Mouse (Mus musculus) layer of hippocampus, adult 11-12 months (tissue): ENCODE results near the gene Kif21b.

Experiments
- DNase-seq: peaks from one replicate; pipeline ENCODE4 v3.0.0; 2022; ENCODE audit warnings: low spot score

The Kif21b gene

DNA sequence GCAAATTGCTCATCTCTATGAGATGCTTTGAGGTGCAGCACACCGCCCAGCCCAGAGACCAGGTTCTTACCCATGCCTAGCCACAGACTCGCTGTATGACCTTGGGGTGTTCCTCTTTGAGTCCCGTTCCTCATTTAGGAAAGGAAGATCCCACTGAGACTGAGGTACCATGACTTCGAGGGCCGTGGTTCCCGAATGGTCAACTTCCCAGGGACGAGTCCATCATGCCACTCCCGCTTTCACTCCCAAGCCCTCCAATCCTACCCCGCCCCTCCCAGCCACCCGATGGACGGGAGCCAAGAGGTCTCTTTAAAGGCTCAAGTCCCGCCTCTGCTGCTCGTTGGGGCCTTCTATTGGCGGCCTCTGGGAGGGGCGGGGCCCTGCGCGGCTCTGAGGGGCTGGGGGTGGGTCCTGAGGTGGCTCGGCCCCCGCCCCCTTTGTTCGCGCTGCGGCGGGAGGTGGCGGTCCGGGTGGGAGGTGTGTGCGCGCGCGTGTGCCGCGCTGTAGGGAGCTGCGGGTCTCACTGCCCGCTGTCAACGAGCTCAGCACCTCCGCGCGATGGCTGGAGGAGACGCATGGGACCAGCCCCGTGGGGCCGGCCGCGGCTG is at the start of gene Kif21b:
Kif21b (plus strand) TSS at position 439 of the 608 bp plus-strand sequence.
- peak; percentile 93 for DNase-seq

DNA sequence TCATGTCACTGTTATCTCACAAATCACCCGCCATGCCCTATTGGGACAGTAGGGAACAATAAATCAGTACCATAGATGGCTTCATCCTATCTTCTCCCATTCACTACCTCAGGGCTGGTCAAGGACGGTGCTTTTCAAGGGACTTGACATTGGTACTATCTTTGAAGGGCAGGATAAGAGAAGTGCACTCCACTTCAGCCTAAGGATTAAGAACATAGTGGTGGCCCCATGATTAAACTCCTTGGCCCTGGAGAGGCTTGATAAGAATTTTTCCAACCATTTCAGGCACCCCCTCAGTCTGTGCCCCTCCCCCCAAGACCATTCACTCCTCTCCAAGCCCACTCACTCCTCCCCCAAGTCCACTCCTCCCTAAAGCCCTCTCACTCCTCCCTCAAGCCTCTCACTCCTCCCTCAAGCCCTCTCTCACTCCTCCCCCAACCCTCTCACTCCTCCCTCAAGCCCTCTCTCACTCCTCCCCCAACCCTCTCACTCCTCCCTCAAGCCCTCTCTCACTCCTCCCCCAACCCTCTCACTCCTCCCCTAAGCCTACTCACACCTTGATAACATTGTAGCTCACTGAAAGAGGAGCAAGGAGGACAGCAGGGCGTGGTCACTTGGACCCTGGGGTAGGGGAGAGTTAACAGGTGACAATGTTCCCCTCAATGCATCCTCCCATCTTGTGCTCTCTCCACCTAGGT is 45.1 kb upstream of the Kif21b start:
- DNase-seq, result no peak

DNA sequence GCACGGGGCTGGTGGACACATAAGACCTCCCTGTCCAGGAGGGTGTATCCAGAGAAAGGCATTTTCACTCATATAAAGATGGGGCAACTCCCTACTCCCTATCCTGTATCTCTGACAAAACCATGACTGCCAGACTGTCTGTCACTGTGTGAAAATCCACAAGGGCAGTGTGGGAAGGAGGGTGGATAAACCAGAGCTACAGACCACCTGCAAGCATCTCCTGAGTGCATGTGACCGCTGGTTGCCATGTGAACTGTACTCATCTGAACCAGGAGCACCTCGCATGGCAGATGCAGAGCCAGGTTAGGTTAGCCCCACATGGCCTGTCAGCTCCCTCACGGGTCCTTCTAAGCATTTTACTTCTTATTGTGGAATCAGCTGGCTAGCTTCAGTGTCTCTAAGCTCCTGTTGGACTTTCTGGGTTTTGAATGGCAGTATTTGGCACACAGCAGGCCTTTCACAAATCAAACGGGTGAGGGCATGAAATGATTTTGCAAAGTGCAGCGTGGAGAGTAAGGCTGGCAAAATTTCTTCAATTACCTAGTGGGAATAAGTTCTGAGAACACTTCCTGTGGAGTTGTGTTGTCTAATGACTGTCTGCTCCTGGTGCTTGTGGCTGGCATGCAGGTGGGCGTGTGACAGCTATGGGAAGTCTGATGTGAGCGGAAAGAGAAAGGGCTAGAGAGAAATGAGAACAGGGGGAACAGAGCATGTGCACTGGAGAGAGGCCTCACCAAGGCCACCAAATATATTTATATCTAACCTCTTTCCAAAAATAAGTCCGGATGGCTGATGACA is 41.6 kb upstream of the Kif21b start:
- no peak for DNase-seq

DNA sequence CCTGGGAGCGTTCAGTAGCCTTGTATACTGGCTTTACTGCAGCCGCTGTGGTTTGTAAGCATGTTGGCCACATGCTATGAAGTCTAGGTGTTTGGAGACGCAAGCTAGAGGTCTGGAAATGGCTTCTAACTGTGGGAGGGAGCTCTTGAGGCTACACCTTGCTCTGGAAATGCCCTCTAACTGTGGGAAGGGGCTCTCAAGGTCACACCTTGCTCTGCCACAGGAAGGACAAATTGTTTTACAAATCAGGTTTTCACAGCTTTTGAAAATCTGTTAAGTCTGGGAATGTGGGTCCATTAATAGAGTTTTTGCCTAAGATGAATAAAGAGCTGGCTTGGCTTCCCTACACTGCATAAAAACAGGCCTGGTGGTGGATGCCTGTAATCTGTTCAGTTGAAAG is 37.5 kb upstream of the Kif21b start:
- no peak for DNase-seq

DNA sequence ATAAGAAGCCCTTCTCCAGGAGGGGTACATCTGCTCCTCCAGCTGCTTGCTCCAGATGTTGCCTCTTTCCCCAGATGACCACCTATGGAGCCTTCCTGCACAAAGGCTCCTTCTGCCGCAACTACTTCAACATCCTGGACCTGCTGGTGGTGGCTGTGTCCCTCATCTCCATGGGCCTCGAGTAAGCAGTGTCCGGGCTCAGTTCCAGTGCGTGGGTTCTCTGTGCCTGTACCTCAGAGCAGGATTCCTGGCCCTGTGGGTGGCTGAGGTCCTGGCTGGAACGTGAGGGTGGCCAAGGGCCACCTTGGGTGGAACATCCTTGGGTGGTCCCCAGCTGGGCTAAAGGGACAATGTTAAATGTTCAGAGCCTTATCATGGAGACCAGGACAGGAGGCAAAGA is 36.4 kb upstream of the Kif21b start:
- DNase-seq, result no peak

DNA sequence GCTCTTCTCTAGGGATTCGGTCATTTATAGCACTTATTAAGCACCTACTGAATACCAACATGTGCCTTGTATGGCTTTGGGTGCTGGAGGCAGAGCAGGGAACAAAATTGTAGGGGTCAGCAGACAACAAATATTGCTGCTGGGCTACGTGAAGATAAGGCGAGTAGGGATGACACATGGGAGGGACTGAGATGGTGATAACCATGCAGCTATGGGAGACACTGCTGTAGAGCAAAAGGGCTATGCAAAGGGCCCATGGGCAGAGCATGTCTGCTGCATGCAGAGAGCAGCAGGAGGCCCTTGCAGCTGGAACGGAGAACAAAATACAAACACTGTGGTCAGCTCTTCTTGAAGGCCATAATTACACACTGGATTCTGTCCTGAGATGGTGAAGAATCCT is 29.1 kb upstream of the Kif21b start:
- no peak for DNase-seq

DNA sequence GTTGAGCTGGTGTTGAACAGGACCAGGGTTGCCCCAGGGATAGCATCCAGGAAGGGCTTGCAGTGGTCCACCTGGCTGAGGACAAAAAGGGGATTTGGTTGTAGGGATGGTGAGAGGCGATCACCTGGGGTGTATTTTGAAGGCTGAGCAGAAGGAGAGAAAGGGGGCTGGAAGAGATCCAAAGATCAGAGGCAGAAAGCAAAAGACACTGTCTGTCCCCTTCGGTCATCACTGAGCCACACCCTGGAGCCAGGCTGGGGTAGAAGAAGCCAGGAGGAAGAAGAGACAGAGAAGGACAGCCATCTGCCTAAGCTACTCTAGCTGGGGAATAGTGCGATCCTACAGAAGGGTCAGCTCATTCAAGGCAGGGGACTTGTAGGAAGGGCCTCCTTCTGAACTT is 28.6 kb upstream of the Kif21b start:
- no peak for DNase-seq

DNA sequence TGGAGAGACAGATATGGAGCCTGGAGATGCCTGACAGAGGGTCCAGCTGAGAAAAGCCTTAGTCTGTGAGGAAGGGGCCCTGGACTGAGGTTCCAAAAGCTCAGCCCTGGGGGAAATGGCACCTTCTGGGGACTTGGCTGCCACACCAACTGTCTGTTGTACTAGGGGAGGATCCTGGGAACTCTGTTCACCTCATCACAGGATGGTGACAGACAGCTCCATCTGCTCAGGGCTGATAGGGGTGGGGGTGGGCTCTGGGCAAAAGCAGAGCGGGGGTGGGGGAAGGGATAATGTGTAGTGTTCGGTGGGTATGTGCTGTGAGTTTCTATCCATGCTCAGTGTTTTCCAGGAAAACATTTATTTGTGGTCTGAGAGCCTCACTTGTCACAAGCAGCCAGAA is 28.2 kb upstream of the Kif21b start:
- no peak for DNase-seq

DNA sequence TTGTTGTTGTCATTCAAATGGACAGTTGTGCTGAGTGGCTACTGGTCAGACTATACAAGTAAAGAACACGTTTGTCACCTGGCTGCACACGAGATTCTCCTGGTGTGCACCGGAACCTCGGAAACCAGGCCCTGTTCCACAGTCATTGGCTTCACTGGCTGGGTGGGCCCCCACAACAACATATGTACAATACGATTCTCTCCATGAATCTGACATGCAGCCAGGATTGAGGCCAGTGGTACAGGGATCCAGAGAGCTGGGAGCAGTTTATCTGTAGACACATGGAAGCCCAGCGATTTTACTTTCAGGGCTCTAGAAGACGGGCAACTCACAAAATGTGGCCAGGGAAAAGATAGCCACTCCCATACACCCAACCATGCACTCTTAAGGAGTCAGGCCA is 27.5 kb upstream of the Kif21b start:
- DNase-seq, result no peak

DNA sequence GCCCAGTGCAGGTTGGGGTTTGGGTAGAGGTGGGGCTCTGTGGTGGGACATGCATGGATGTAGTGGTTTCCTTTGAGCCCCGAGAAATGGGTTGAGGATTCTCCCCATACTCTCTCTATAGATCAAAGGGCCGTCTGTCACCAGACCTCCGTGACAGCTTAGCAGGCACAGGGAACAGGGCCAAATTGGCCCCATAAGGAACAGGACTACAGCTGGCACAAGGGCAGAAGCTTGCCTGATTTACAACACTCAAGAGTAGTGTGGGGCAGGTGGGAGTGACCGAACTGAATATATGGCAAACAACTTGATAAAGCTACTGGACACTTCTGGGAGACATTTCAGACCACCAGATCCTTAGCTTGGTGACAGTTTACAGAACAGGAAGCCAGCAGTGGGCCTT is 26.4 kb upstream of the Kif21b start:
- no peak for DNase-seq

DNA sequence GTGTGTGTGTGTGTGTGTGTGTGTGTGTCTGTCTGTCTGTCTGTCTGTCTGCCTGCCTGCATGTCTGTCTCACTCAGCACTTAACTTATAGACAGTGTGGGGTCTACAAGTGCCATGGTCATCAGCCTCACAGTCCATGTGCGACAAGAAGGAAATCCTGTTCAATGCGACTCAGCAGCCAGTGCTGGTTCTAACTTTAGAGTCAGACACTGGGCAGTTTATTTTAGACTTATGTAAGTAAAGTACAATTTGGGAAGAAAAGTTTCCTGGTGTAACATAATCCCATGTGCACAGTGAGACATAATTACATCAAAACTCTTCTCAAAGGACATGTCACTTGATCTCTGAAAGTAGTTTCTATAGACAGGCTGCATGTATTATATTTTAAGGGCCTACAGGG is 21.7 kb upstream of the Kif21b start:
- DNase-seq, result no peak

DNA sequence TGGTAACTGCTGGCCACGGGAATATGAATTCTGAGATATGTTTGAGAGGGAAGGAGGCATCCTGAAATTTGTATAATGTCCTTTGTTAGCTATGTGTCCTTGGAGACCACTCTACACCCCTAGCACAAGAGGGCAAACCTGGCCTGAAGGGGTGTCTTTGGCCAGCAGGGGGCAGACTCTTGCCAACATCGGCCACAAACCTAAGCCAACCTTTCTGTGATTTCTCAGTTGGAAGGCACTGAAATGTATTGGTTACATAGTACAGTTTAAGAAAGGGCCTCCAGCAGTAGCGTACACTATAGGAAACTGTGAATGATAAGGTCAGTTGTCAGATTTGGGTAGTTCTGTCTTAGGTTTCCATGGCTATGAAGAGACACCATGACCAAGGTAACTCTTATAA is 15.0 kb upstream of the Kif21b start:
- DNase-seq, result peak; percentile 77

DNA sequence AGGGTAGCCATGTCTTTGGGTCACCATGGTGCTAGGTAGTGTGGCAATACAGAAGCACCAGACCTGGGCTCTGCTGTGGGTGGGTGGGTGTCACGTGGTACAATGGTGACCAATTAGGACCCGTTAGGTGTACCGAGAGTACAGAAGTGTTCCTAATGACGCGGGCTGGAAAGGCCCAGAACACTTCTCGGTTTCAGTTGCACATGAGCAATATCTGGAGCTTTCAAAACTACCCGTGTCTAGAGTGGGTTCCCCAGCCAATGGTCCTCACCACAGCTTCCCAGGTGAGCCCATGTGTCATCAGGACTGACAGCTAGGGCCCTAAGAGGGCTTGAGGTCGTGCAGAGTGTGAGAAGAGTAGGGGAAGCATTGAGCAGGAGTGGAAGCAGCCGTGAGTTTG is 14.1 kb upstream of the Kif21b start:
- DNase-seq, result no peak

DNA sequence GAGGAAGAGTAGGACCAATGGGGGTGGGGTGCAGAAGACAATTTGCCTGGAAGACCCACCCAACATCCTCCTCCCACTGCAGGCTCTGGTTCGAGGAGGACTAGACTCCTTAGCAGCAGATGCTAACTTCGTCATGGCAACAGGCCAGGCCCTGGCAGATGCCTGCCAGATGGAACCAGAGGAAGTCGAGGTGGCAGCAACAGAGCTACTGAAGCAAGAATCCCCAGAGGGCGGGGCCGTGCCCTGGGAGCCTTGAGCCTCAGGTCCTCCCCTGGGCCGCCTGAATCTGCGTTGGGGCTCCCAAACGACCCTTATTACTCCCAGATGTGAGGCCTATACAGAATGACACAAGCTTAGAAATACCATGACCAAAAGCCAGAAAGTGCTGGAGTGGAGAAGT is 12.3 kb upstream of the Kif21b start:
- DNase-seq, result peak; percentile 84

DNA sequence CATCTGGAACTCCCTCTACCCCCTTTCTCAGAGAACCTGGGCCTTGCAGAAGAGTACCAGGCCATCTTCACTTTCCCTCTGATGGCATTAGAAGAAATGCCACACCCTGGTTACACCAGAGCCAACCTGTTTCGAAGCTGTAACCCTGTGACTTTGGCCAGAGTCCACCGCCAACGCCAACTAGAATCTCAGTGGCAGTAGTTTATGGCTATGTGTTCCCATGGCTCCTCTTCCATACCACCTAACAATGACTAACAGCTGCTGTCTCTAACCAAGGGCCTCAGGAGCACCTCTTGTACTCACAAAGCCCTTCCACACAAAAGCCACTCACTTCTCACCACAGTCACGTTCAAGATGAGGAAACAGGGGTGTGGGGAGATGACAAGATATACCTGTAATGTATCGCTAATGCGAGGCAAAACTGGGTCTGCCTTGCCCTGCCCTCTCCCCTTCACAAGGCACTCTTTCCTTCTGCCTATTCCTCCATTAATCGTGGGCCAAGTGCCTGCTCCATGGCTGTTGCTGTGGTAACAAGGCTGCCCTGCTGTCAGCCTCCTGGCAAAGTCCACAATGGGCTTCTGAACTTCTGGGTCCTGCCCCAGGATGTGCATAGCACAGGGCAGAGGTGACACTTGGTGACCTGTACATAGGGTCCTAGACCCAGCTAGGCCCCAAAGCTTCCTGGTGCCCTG is 11.5 kb upstream of the Kif21b start:
- no peak for DNase-seq

DNA sequence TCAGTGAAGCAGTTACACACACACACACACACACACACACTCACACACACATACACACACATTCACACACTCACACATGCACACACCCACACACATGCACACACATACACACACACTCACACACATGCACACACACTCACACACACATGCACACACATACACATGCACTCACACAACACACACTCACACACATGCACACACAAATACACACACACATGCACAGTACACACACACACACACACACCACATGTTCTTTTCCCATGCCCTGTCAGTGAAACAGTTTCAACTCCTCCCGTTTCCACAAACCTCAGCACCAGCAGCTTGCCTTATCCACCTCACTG is 11.0 kb upstream of the Kif21b start:
- no peak for DNase-seq

DNA sequence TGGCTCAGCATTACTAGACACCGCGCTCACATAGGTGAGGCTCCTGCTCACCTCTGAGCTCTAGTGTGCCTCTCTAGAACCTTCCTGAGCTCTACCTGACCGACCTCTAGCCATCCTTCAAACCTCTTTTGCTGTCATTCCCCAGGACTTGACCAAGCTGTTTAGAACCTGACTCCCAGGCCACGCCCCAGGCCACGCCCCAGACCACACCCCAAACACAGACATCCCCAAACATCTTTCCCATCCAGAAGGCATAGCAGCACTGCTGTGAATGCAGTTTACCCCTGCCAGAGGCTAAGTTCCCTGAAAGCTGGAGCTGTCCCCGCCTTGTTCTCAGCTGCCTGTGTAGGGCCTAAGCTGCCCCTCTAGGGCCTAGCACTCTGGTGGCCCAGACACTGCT is 10.4 kb upstream of the Kif21b start:
- DNase-seq, result no peak

DNA sequence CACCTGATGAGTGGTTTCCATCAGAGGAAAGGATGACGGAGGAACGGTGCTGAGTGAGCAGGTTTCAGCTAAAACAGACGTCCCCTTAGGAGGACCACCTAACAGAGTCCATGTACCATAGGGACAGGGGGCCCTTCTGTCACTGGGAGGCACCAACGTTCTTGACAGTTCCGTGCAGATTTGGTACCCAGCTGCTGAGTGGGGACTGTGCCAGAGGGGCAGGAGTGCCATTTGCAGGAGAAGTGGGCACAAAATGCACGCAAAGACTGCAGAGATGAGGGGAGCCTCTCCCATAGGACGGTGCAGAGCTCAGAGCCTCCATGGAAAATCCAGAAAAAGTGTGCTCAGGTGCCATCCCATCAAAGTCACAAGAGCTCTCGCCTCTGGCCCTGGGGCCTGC is 9.2 kb upstream of the Kif21b start:
- DNase-seq, result no peak

DNA sequence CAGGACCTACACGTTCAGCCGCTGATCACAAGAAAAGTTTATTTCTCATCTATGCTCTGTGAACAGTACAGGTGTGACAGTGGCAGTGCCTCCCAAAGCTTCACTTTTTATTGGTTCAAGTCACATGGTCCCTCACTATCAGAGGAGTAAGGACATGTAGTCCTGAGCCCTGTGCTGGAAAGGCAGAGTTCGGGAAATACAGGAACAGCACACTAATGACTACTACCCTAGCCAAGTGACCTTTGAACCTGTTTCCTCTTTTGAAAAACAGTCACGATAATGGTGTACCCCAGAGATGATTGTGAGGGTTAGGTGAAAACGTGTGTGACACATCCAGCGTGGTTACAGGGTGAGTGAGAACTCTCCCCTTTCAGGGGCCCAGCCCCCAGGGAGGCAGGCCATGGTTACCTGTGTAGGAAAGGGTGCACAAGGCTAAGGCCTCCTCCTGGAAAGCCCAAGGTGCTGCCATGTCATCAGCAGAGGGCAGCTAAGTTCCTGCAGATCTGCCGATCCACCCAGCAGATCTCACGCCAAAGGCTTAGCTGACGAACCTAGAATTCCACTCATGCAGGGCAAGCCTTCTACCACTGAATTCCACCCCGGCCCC is 4.9 kb upstream of the Kif21b start:
- DNase-seq, result no peak

DNA sequence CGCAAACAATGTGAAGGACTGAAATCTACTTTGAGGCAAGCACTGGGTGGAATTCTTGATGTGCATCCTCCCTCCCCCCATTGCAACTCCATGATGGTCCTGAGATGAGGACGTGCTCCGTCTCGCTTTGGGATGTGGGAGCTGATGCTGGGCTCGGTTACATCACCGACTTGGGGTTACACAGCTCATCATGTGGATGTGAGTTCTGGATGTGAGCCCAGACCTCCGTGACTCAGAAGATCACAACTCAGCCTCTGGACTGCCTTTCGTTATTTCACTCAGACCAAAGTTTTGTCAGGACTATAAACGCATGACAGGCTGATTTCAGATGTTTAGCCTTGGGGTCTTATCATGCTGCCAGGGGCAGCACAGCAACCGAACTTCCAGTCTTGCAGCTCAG is 4.3 kb upstream of the Kif21b start:
- DNase-seq, result no peak

DNA sequence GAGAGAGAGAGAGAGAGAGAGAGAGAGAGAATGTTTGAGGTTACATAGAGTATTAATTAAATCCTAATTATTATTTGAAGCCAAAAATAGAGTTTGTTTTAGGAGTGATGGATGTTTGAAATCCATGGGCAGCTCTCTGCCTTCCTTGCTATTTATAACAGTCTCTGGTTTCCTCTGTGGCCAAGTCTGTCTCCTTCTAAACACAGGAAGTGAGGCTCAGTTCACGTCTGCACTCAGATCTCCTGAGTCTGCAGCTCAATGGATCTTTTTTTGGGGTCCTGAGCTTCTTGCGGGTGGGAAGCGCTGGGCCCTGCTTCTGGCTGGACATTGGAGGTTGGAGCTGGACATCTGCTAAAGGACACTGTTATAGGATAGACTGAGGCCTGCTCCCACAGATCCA is 3.3 kb upstream of the Kif21b start:
- DNase-seq, result peak; percentile 39

DNA sequence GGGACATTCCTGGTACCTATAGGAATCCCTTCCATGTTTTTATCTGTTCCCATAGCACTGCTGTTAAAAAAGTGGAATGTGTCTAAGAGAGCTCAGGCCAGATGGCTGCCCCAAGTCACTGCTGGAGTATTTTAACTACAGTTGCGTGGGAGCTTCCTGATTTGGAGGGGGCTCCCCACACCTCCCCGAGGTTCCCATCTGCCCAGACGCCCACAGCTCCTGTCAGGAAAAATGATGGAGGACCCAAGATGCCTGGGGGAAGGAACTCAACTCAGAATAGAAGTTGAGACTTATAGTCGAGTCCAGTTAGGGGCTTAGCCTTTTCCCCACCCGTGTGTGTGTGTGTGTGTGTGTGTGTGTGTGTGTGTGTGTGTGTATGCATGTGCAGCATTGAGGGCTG is 2.8 kb upstream of the Kif21b start:
- DNase-seq, result peak; percentile 79
